ENCODE assay signal across 18 mouse cellular contexts in the genomic region with DNA sequence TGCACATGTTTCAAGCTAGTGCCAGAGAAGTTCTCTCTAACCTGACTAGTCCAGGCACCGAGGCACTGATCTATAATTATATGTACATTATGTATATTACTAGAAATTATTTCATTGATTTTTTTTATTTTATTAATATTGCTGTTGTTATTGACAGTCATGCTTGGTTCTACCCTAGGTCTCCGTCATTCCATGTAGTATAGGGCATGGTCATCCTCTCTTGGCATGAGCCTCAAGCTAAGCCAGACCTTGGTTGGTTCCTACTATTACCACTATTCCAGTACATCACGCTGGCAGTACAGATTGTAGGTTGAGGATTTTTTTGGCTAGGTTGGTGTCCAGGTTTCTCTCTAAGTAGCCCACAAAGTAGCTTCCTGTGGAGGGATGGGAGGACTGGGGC.
"Had no signal": no experiment of that assay in that cellular context is flagged by ENCODE, and none has a peak within 500 bp of the region (broad histone marks: within the 10 kb centered on the region; RNA-seq: fewer than 3 reads in every experiment).

No protein-coding gene starts in this region.

- H3K27ac ChIP-seq: liver, embryonic 14.5 days; midbrain, embryonic 10.5 days; midbrain, embryonic 15.5 days; neural tube, embryonic 13.5 days; neural tube, embryonic 15.5 days had no signal

- ATAC-seq: midbrain, embryonic 15.5 days had no signal

- H3K27me3 ChIP-seq: midbrain, embryonic 15.5 days; neural tube, embryonic 13.5 days; neural tube, embryonic 15.5 days had no signal

- H3K9ac ChIP-seq: liver, embryonic 14.5 days; lung, embryonic 14.5 days; midbrain, embryonic 15.5 days; neural tube, embryonic 13.5 days; neural tube, embryonic 15.5 days had no signal

- H3K4me2 ChIP-seq: lung, embryonic 14.5 days; midbrain, embryonic 15.5 days; neural tube, embryonic 13.5 days; neural tube, embryonic 15.5 days had no signal

- H3K36me3 ChIP-seq: midbrain, embryonic 10.5 days; midbrain, embryonic 15.5 days; neural tube, embryonic 13.5 days; neural tube, embryonic 15.5 days had no signal

- H3K4me3 ChIP-seq: midbrain, embryonic 10.5 days; midbrain, embryonic 15.5 days; myocyte; neural tube, embryonic 13.5 days; neural tube, embryonic 15.5 days had no signal

- H3K9me3 ChIP-seq: midbrain, embryonic 10.5 days; midbrain, embryonic 15.5 days; neural tube, embryonic 13.5 days; neural tube, embryonic 15.5 days had no signal

- H3K4me1 ChIP-seq: midbrain, embryonic 10.5 days; midbrain, embryonic 15.5 days; neural tube, embryonic 13.5 days; neural tube, embryonic 15.5 days had no signal

- DNase-seq: lung, adult 18-20 months; lung, embryonic 14.5 days; lung, postnatal 10 days; lung, postnatal 4 days; retina, postnatal 1 day; right cerebral cortex, adult 18-20 months; right cerebral cortex, postnatal 25 days; right cerebral cortex, postnatal 4 days; spleen, adult 18-20 months; thymus, adult 18-20 months; thymus, postnatal 14 days; thymus, postnatal 36 days had no signal
